Mouse (Mus musculus) brain, adult 2 months (tissue): Measurements from ENCODE around the gene Enthd1.

Experiments used
- DNase-seq: peaks from one replicate; pipeline ENCODE4 v3.0.0; 2011; ENCODE audit warnings: low read depth, low spot score

Gene Enthd1

DNA sequence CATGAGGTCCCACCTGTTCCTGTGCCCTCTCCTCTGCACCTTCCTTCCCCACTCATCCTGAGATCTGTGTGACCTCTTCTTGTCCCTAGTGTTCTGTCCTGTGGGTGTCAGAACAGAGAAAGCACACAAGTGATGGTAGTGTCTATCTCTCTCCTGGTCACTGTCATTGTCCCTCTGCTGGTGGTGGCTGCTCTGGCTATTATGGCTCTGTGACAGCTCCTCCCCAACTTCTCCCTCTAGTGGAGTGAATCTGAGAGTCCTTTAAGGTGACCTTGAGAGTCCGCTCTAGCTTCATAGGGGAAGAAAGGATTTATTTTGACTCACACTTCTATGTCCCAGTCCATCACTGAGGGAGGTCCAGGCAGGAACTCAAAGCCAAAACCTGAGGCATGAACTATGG is 79.4 kb downstream of the Enthd1 start:
- DNase-seq, result no peak

- DNase-seq, result no peak
Measured at GRCm38 (mm10) chr15:80483041-80483705, 81.8 kb downstream of the Enthd1 start.

GRCm38 (mm10) chr15:80482348-80482747 is 82.6 kb downstream of the Enthd1 start:
- no peak for DNase-seq

DNA sequence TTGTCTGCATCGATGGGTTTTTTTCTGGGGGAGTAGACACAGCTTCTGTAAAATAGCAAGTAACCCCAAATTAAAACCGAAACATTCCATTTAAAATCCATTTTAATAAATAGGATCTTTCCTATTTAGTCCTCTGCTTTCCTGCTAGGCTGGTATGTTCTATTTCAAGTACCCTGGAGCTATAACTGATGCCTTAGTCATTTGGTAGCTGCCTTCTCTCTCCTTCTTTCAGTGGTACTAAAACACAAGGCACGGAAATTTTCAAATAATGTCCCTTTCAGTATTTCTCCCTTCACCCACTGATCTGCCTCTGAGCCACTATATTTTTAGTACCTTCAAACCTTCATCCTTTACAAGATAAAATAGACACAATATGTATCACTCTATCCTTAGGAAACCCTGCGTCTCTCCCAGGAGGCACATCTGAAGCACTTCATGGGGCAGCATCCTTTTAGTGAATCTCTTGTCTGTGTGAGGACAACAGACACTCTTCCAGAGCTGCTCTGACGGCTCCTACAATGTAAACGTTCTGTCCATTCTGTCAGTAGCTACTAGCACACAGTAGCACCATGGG is 90.4 kb downstream of the Enthd1 start:
- peak; percentile 55 for DNase-seq

GRCm38 (mm10) chr15:80467876-80468275 is 97.1 kb downstream of the Enthd1 start:
- DNase-seq, result no peak

- DNase-seq, result no peak
Measured at GRCm38 (mm10) chr15:80462106-80462505, 102.8 kb downstream of the Enthd1 start.

DNA sequence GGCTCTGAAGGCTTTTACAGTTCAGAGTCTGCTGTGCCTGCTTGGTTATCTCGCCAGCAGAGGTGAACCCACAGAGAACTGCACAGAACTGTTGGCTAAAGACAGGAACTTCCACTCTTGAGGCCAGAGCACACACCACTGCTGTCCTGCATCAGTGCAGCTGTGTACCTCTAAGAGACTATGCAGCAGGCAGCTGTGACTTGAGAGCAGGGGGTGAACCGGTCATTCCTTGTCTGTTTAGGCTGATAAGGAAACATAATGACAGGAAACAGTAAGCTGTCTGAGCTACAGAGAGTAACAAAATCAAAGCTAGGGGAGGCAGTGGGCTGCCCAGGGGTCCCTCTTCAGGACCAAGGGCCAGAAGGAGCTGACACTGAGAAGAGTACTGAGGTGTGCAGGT is 103.5 kb downstream of the Enthd1 start:
- DNase-seq, result no peak

GRCm38 (mm10) chr15:80460011-80460410 is 104.9 kb downstream of the Enthd1 start:
- peak; percentile 59 for DNase-seq

DNA sequence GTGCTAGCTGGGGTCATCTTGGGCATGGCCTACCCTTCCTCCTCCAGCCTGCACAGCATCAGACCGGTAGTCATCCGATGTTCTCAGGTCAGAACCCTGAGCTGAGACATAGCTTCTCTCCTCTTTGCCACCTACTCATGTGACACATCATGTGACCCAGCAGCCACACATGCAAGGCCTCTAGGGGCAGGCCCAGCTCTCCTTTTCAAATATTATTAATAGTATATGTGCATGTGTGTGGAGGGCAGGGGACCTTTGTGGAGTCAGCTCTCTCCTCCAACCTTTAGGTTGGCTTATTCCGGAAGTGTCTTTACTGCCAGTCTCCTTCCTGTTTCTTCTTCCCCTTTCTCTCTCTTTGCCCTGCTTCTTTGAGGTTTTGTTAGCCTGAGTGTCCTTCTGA is 107.0 kb downstream of the Enthd1 start:
- no peak for DNase-seq

DNA sequence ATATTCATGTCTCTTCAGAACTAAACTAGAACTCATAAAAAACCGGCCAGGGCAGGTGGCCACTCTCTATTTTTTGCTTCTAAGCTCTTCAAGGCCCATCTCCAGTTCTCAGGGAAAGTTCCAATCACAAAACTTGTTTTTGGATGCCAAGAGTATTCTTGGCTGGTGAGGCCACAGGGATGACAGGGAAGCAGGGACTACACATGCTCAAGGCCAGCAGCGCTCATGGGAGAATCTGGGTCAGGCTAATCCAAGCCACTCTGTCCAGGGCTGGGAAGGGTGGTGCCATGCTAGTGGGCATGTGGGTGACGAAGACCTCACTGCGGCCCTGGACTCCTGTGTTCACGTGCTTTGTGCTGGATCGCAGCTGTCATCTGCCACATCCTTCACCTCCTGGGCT is 110.5 kb downstream of the Enthd1 start:
- peak; percentile 74 for DNase-seq

DNA sequence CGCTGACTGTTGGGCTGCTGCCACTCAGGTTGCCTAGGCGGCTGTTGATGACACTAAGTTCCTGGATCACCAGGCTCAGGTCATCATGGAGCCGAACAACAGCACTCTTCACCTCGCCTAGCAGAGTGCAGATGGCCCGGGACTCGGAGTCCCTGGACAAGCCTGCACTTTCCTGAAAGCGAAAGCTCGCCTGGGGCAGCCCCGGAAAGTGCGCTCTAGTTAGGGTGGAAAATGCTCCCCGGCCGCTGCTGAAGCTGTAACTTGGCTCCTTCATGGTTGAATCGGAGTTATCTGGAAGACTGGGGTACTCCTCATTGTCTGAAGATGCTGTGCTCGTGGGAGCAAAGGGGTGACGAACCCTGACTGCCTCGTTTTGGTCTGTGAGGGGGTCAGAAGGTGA is 112.5 kb downstream of the Enthd1 start:
- DNase-seq, result no peak

- no peak for DNase-seq
Measured at GRCm38 (mm10) chr15:80445956-80446687, 118.8 kb downstream of the Enthd1 start.

DNA sequence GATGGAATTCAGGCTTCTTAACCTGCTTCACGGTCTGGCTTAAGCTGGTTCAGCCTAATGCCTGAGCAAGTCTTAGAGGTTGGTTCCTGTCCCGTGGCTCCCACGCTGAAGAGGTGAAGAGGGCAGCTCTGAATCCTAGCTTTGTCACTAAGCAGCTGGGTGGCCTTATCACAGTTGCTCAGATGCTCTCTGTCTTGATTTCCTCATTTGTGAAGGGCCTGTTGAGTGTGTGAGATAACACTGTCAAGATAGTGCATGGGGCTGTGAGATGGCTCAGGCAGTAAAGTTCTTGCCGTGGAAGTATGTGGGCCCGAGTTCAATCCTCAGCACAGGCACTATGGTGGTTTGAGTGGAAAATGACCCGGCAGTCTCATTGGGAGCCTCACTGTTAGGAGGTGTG is 124.8 kb downstream of the Enthd1 start:
- DNase-seq, result no peak

DNA sequence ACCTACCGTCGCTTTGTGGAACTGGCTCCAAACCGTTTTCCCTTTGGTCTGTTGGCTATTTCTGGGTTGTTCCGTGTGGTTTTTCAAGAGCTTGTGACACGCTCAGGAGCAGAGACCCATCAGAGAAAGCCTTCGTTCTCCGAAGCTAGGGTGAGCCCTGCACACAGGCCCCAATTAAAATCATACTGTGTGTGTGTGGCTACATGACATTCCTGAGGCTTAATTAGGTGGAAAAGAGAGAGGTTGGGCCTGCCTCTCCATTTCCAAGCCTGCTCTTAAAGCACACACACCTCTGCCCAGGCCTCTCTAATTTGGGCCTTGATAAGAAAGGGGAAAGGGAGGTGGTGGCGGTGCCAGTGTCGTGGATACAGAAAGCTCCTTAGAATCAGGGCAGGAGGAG is 126.5 kb downstream of the Enthd1 start:
- no peak for DNase-seq

DNA sequence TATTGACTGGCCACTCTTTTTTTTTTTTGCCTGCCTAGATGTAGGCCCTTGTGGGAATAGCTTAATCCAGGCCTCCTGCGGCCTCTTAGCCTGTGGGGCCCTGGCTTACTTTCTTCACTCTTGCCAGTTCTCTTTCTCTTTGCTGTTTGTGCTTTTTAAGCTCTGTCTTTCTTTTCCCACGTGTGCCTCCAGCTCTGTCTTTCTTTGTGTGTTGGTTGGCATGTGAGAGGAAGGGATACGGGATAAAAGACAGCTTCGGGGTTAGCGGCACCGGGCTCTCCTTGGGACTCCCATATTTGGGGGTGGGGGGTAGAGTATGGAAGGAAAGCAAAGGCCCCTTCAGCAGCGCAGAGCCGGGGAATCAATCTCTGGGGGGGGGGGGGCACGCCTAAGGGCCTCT is 127.0 kb downstream of the Enthd1 start:
- DNase-seq, result no peak

DNA sequence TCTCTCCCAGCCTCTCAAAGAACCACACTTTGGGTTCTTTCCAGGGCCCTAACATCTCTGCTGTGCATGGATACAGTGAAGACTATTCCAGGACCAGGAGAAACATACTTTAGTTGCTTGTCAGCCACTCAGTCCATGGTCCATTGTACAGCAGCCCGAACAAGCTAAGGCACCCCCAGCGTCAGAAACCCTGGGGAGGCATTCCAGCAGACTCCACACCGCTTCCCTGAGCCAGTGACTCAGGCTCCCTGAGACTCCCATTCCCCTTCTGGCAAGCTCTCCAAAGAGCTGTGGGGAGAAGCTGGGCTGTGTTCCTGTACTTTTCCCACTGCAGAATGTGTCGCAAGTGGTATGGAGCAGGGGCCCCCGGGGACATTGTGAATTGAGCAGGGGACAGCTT is 128.0 kb downstream of the Enthd1 start:
- DNase-seq, result no peak

GRCm38 (mm10) chr15:80430324-80430723 is 134.6 kb downstream of the Enthd1 start:
- peak; percentile 38 for DNase-seq

- peak; percentile 80 for DNase-seq
Measured at GRCm38 (mm10) chr15:80418146-80418545, 146.8 kb downstream of the Enthd1 start.

- no peak for DNase-seq
Measured at GRCm38 (mm10) chr15:80417066-80417465, 147.9 kb downstream of the Enthd1 start.

DNA sequence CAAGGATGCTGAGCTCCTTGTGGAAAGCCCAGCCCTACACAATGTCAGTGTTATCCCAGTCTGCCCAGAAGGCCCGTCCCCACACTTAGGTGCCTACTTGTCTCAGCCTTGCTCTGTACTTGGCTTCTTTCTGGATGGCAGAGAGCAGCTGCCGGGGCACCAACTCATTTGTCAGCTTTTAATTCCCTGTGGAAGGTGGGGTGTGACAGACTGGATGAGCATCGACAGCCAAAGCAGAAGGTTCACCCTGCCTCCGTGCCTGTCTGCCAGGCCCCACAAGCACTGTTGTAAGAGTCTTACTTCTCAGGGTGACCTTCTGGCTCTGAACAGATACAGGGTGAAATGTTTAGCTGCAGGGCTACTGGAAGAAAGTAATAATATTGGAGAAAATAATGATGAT is 149.8 kb downstream of the Enthd1 start:
- no peak for DNase-seq

GRCm38 (mm10) chr15:80413988-80414721 is 150.8 kb downstream of the Enthd1 start:
- peak; percentile 85 for DNase-seq

DNA sequence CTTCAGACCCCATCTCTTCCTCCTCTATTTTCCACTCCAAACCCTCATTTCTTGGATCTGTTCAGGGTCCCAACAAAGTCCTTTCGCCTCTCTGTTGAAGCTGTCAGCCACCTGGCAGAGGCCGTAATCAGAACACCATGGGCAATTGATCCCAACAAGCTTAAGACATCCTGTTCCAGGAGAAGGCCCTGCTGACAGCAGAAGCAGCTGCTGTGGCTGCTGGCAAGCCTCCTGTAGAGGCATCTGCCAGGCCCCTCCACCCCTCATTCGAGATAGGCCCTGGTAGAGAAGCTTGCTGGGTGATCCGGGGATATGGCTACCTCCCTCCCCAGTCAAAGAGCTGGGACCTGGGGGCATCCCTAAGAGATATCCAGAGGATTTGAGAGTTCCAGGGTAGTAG is 151.9 kb downstream of the Enthd1 start:
- no peak for DNase-seq
